Mouse (Mus musculus): Measurements from ENCODE around the gene Pdha2. TPM values are rescaled to one million over a fixed set of nuclear protein-coding genes. Genes with fewer than 3 reads are reported as not detected.

The Pdha2 gene
- total and polyA plus RNA-seq, 3 experiments = not detected

DNA sequence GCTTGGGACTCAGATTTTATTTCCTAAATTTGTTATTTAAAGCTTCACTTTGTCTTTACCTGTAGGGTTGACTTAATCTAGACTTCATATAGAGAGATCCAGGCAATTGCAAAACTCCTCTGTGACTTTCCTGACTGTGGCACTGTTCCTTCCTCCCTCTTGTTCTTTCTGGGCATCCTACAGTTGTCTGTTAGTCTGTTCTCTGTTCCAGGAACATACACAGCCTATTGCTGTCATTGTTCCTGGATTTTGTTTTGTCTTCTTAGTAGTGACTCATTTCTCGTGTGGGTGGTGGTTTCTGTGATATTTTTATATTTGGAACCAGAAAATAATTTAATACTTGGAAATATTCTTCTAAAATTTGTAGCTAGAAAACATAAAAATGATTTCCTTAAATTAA lies 10.2 kb upstream of the Pdha2 start:
- Histone ChIP-seq H3K27me3 (ENCODE audit: control insufficient read depth in 1 of 2, insufficient read depth in 2 of 2, low read length in 2 of 2) (no peaks in the 10 kb centered on the region), H3K4me1 (ENCODE audit: control insufficient read depth in 1 of 2, insufficient read depth in 2 of 2, low read length in 2 of 2) (no peaks in the 10 kb centered on the region), H3K36me3 (ENCODE audit: control insufficient read depth in 1 of 2, insufficient read depth in 2 of 2, low read length in 2 of 2) (peaks cover 0 to 6% of the 10 kb centered on the region in 2 experiments; a peak in 1 of 4 replicates), H3K9ac (ENCODE audit: control insufficient read depth, low read depth, low read length, poor library complexity, severe bottlenecking) (no peak overlapping the region), H3K4me3 (ENCODE audit: control insufficient read depth in 1 of 2, insufficient read depth in 1 of 2, low read depth in 2 of 2, low read length in 2 of 2) (no peak overlapping the region), H3K9me3 (replicated peaks; ENCODE audit: insufficient read depth, low read length) (no peaks in the 10 kb centered on the region), H3K79me2 (ENCODE audit: control insufficient read depth, insufficient read depth, low read length, poor library complexity) (no peaks in the 10 kb centered on the region), H3K27ac (ENCODE audit: control insufficient read depth, low read depth, low read length) (no peak overlapping the region)
- DNase-seq (ENCODE audit: low read depth, low spot score) = no peak
- TF ChIP-seq GATA1 (IDR thresholded peaks at IDR 0.05; ENCODE audit: low read depth, low read length) = no peak
- no peak for TF ChIP-seq MAX (IDR thresholded peaks at IDR 0.05; ENCODE audit: low read length)
- TF ChIP-seq MYB (IDR thresholded peaks at IDR 0.05; ENCODE audit: low read depth, low read length) = no peak
- no peak for TF ChIP-seq BHLHE40 (IDR thresholded peaks at IDR 0.05; ENCODE audit: borderline replicate concordance, low read depth, low read length)
- TF ChIP-seq TBP (IDR thresholded peaks at IDR 0.05; ENCODE audit: low read depth, low read length) = no peak
- TF ChIP-seq USF1 (IDR thresholded peaks at IDR 0.05; ENCODE audit: low read depth, low read length) = no peak
- no peak for TF ChIP-seq EP300 (IDR thresholded peaks at IDR 0.05; ENCODE audit: low read depth in 1 of 2, low read length in 2 of 2)

DNA sequence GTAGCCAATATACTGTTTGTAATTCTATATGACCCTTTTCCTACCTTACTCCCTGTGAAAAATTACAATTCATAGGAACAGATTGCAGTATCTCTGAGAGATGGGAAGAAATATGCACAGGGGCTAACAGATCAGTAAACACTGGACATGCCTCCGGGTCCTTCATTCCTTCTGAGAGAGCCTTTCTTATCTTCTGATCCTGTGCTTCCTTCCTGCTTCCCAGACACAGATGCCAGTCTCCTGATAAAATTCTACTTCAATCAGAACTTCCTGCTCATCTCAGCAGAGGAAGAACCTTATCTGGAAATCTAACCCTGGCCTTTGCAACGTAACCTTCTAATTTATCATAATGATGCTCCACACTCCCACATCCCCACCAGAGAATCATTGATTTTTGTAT lies 6.4 kb upstream of the Pdha2 start:
- Histone ChIP-seq H3K4me3 (ENCODE audit: control insufficient read depth in 1 of 2, insufficient read depth in 1 of 2, low read depth in 2 of 2, low read length in 2 of 2) (no peak overlapping the region), H3K79me2 (ENCODE audit: control insufficient read depth, insufficient read depth, low read length, poor library complexity) (no peaks in the 10 kb centered on the region)

DNA sequence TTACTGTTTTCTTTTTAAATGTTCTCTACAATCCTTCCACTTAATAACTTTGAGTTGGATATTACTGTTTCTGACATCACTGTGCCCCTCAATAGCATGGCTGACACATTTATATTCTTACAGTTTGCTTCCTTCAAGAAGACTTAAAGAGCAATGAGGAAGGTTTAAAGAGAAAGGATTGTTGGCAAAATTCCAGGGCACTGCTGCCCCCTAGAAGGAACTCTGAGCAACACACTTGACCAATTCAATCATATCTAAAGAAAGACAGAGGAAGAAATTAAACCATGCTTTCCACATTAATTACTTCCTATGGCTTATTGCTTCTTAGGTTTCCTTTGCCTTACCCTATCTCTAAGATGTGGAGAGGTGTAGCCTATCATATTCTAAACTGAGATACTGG lies 4.8 kb upstream of the Pdha2 start:
- H3K36me3 ChIP-seq (ENCODE audit: control insufficient read depth in 1 of 2, insufficient read depth in 2 of 2, low read length in 2 of 2) = peaks cover 0 to 8% of the 10 kb centered on the region in 2 experiments; a peak in 2 of 4 replicates
- peaks cover 0 to 2% of the 10 kb centered on the region in 2 experiments; a peak in 1 of 4 replicates for H3K4me1 ChIP-seq (ENCODE audit: control insufficient read depth in 1 of 2, insufficient read depth in 2 of 2, low read length in 2 of 2)
- no peaks in the 10 kb centered on the region for H3K79me2 ChIP-seq (ENCODE audit: control insufficient read depth, insufficient read depth, low read length, poor library complexity)
- no peak overlapping the region for H3K9ac ChIP-seq (ENCODE audit: control insufficient read depth, low read depth, low read length, poor library complexity, severe bottlenecking)
- H3K9me3 ChIP-seq (replicated peaks; ENCODE audit: insufficient read depth, low read length) = no peaks in the 10 kb centered on the region
- H3K27ac ChIP-seq (ENCODE audit: control insufficient read depth, low read depth, low read length) = no peak overlapping the region
- H3K4me3 ChIP-seq (ENCODE audit: control insufficient read depth in 1 of 2, insufficient read depth in 1 of 2, low read depth in 2 of 2, low read length in 2 of 2) = no peak overlapping the region
- H3K27me3 ChIP-seq (ENCODE audit: control insufficient read depth in 1 of 2, insufficient read depth in 2 of 2, low read length in 2 of 2) = no peaks in the 10 kb centered on the region
- peak; percentile 57 for DNase-seq (ENCODE audit: low read depth, low spot score)
- TF ChIP-seq RAD21 (IDR thresholded peaks at IDR 0.05; ENCODE audit: low read depth, low read length) = peak; percentile 37
- no peak for TF ChIP-seq USF2 (IDR thresholded peaks at IDR 0.05; ENCODE audit: borderline replicate concordance in 1 of 2, insufficient read depth in 1 of 2, low read depth in 1 of 2, low read length in 2 of 2)
- TF ChIP-seq TBP (IDR thresholded peaks at IDR 0.05; ENCODE audit: low read depth, low read length) = no peak
- TF ChIP-seq ZC3H11A (IDR thresholded peaks at IDR 0.05; ENCODE audit: low read depth, low read length) = peak; percentile 44; the same call in 1 of the 2 replicates
- TF ChIP-seq SMC3 (IDR thresholded peaks at IDR 0.05; ENCODE audit: low read depth, low read length) = peak; percentile 45
- TF ChIP-seq CTCF (IDR thresholded peaks at IDR 0.05 in 2 of 3, conservative IDR thresholded peaks at IDR 0.05 in 1 of 3; ENCODE audit: control insufficient read depth in 1 of 3, insufficient read depth in 1 of 3, low read depth in 2 of 3, low read length in 3 of 3, poor library complexity in 1 of 3, severe bottlenecking in 1 of 3) = peak in 2 of 3 experiments; percentile 14 to 52; a peak in 2 of 6 replicates
- no peak for TF ChIP-seq POLR2AphosphoS5 (IDR thresholded peaks at IDR 0.05; ENCODE audit: borderline replicate concordance, low read depth, low read length)
- TF ChIP-seq EP300 (IDR thresholded peaks at IDR 0.05; ENCODE audit: low read depth in 1 of 2, low read length in 2 of 2) = no peak

More for the DNA sequence above, 6.4 kb upstream of the Pdha2 start:
- no peak overlapping the region for H3K27ac ChIP-seq (ENCODE audit: control insufficient read depth, low read depth, low read length)
- H3K4me1 ChIP-seq (ENCODE audit: control insufficient read depth in 1 of 2, insufficient read depth in 2 of 2, low read length in 2 of 2) = peaks cover 0 to 2% of the 10 kb centered on the region in 2 experiments; a peak in 1 of 4 replicates
- H3K36me3 ChIP-seq (ENCODE audit: control insufficient read depth in 1 of 2, insufficient read depth in 2 of 2, low read length in 2 of 2) = peaks cover 0 to 8% of the 10 kb centered on the region in 2 experiments; a peak in 2 of 4 replicates
- H3K9ac ChIP-seq (ENCODE audit: control insufficient read depth, low read depth, low read length, poor library complexity, severe bottlenecking) = no peak overlapping the region
- TF ChIP-seq GATA1 (IDR thresholded peaks at IDR 0.05; ENCODE audit: low read depth, low read length) (peak; percentile 65), MAFK (IDR thresholded peaks at IDR 0.05; ENCODE audit: borderline replicate concordance, low read depth, low read length) (no peak), EP300 (IDR thresholded peaks at IDR 0.05; ENCODE audit: low read depth in 1 of 2, low read length in 2 of 2) (peak; percentile 31 to 33; a peak in 2 of 4 replicates), CTCF (IDR thresholded peaks at IDR 0.05 in 2 of 3, conservative IDR thresholded peaks at IDR 0.05 in 1 of 3; ENCODE audit: control insufficient read depth in 1 of 3, insufficient read depth in 1 of 3, low read depth in 2 of 3, low read length in 3 of 3, poor library complexity in 1 of 3, severe bottlenecking in 1 of 3) (no peak), TAL1 (IDR thresholded peaks at IDR 0.05; ENCODE audit: low read length) (peak; percentile 14; the same call in 1 of the 2 replicates), ELF1 (IDR thresholded peaks at IDR 0.05; ENCODE audit: low read depth, low read length) (no peak), GABPA (IDR thresholded peaks at IDR 0.05; ENCODE audit: low read depth, low read length) (no peak)
- no peak for DNase-seq (ENCODE audit: low read depth, low spot score)
- H3K9me3 ChIP-seq (replicated peaks; ENCODE audit: insufficient read depth, low read length) = no peaks in the 10 kb centered on the region
- H3K27me3 ChIP-seq (ENCODE audit: control insufficient read depth in 1 of 2, insufficient read depth in 2 of 2, low read length in 2 of 2) = no peaks in the 10 kb centered on the region
